Mouse (Mus musculus) lung, postnatal 0 days (tissue): ENCODE results near the gene Rexo2. TPM values are rescaled to one million over a fixed set of nuclear protein-coding genes. Genes with fewer than 3 reads are reported as not detected.

Source experiments
- ATAC-seq: fragments of 200-750 bp; cut with Nextera tagmentation; 2 replicates; pipeline ENCODE4 v1.8.0; 2017; ENCODE audit warnings: moderate library complexity
- DNase-seq: peaks from one replicate; pipeline ENCODE4 v3.0.0-alpha.2; 2016; ENCODE audit warnings: low spot score
- H3K27ac ChIP-seq: fragments of 300-500 bp; sonication (generic); 2 replicates; pipeline ENCODE4 v1.5.1; 2014; ENCODE audit warnings: antibody characterized with exemption, mild to moderate bottlenecking, low read length, mixed read lengths
- H3K27me3 ChIP-seq: fragments of 300-500 bp; sonication (generic); replicated peaks from 2 replicates; pipeline ENCODE4 v1.6.1; 2014; ENCODE audit warnings: low read length, mixed read lengths; ENCODE audit not compliant: insufficient read depth
- H3K36me3 ChIP-seq: fragments of 300-500 bp; sonication (generic); 2 replicates; pipeline ENCODE4 v1.6.1; 2014; ENCODE audit warnings: low read length, mixed read lengths; ENCODE audit not compliant: insufficient read depth
- H3K4me1 ChIP-seq: fragments of 300-500 bp; sonication (generic); 2 replicates; pipeline ENCODE4 v1.6.1; 2014; ENCODE audit warnings: antibody characterized with exemption, low read depth, low read length, mixed read lengths; ENCODE audit not compliant: insufficient read depth
- H3K4me2 ChIP-seq: fragments of 300-500 bp; sonication (generic); replicated peaks from 2 replicates; pipeline ENCODE4 v1.6.1; 2014; ENCODE audit warnings: low read depth, mild to moderate bottlenecking, low read length, moderate library complexity, mixed read lengths
- H3K4me3 ChIP-seq: fragments of 300-500 bp; sonication (generic); 2 replicates; pipeline ENCODE4 v1.5.1; 2014; ENCODE audit warnings: low read depth, low read length
- H3K9ac ChIP-seq: fragments of 300-500 bp; sonication (generic); replicated peaks from 2 replicates; pipeline ENCODE4 v1.6.1; 2014; ENCODE audit warnings: low read depth, mild to moderate bottlenecking
- H3K9me3 ChIP-seq: fragments of 300-500 bp; sonication (generic); 2 replicates; pipeline ENCODE4 v1.6.1; 2016; ENCODE audit warnings: low read length, mixed read lengths
- CTCF ChIP-seq: IDR thresholded peaks from 2 replicates; pipeline ENCODE4 v1.5.1; 2016; ENCODE audit warnings: antibody characterized with exemption, mild to moderate bottlenecking
- EP300 ChIP-seq: IDR thresholded peaks from 2 replicates; pipeline ENCODE4 v1.6.1; 2016; ENCODE audit warnings: antibody characterized with exemption, mild to moderate bottlenecking, control low read depth
- WGBS: fragments of 180-500 bp; shearing (Covaris S2); extraction: QIAGEN DNeasy Blood & Tissue Kit; methylation state at CpG from one replicate; pipeline ENCODE4 v1.1.7; 2014; 5-methylcytosine and 5-hydroxymethylcytosine counted together
- polyA plus RNA-seq: library from polyadenylated mRNA; unstranded; fragments of >200 nt; fragmentation: Nextera tagmentation; extraction: Ambion mirVana; gene quantifications from 2 replicates; pipeline ENCODE4 v1.2.1, GENCODE M21; 2015

Gene Rexo2
- polyA plus RNA-seq, 1 experiment from 2014 or later = 119 TPM

GRCm38 (mm10) chr9:48515332-48515731 is 34.9 kb upstream of the Rexo2 start:
- no peaks in the 10 kb centered on the region for H3K27me3 ChIP-seq
- H3K27ac ChIP-seq = no peak overlapping the region
- H3K36me3 ChIP-seq = no peaks in the 10 kb centered on the region
- no peak overlapping the region for H3K4me3 ChIP-seq
- 27% methylated on average over 1 of the region's 1 CpGs for WGBS
- no peak for TF ChIP-seq CTCF
- TF ChIP-seq EP300 = no peak
- H3K9ac ChIP-seq = no peak overlapping the region
- ATAC-seq (no peak), DNase-seq (peak; percentile 5)
- H3K4me2 ChIP-seq = no peak overlapping the region
- H3K4me1 ChIP-seq = no peaks in the 10 kb centered on the region
- H3K9me3 ChIP-seq = no peaks in the 10 kb centered on the region

- Histone ChIP-seq H3K27me3 (no peaks in the 10 kb centered on the region), H3K9me3 (no peaks in the 10 kb centered on the region), H3K36me3 (no peaks in the 10 kb centered on the region), H3K4me3 (no peak overlapping the region), H3K4me2 (no peak overlapping the region), H3K4me1 (no peaks in the 10 kb centered on the region), H3K27ac (no peak overlapping the region), H3K9ac (no peak overlapping the region)
- TF ChIP-seq EP300 = no peak
- TF ChIP-seq CTCF = no peak
- no peak for ATAC-seq
- 77% methylated on average over 5 of the region's 5 CpGs for WGBS
- no peak for DNase-seq
These were observed 29.7 kb upstream of the Rexo2 start for GRCm38 (mm10) chr9:48510134-48510533.

GRCm38 (mm10) chr9:48504741-48505365 is 24.4 kb upstream of the Rexo2 start:
- no peak overlapping the region for H3K4me2 ChIP-seq
- TF ChIP-seq EP300 (no peak), CTCF (no peak)
- no peak overlapping the region for H3K4me3 ChIP-seq
- DNase-seq (no peak), ATAC-seq (no peak)
- H3K36me3 ChIP-seq = no peaks in the 10 kb centered on the region
- H3K27ac ChIP-seq = no peak overlapping the region
- WGBS = 63% methylated on average over 8 of the region's 8 CpGs
- no peak overlapping the region for H3K9ac ChIP-seq
- no peaks in the 10 kb centered on the region for H3K9me3 ChIP-seq
- H3K27me3 ChIP-seq = 0 out of 2 replicates have a peak, but pooled peaks cover 3% of the 10 kb centered on the region
- no peaks in the 10 kb centered on the region for H3K4me1 ChIP-seq

- no peak overlapping the region for H3K4me2 ChIP-seq
- TF ChIP-seq EP300 = no peak
- TF ChIP-seq CTCF = no peak
These were observed 22.6 kb upstream of the Rexo2 start for GRCm38 (mm10) chr9:48503001-48503400.

GRCm38 (mm10) chr9:48501192-48501591 is 20.8 kb upstream of the Rexo2 start:
- no peaks in the 10 kb centered on the region for H3K9me3 ChIP-seq
- H3K27ac ChIP-seq = no peak overlapping the region
- WGBS = 75% methylated on average over 7 of the region's 7 CpGs
- H3K4me3 ChIP-seq = no peak overlapping the region
- 0 out of 2 replicates have a peak, but pooled peaks cover 3% of the 10 kb centered on the region for H3K27me3 ChIP-seq
- TF ChIP-seq EP300 (no peak), CTCF (no peak)
- ATAC-seq (no peak), DNase-seq (no peak)
- H3K9ac ChIP-seq = no peak overlapping the region
- no peaks in the 10 kb centered on the region for H3K36me3 ChIP-seq
- H3K4me2 ChIP-seq = no peak overlapping the region
- H3K4me1 ChIP-seq = no peaks in the 10 kb centered on the region

More at GRCm38 (mm10) chr9:48503001-48503400, 22.6 kb upstream of the Rexo2 start:
- no peaks in the 10 kb centered on the region for H3K36me3 ChIP-seq
- no peak overlapping the region for H3K27ac ChIP-seq
- no peak overlapping the region for H3K4me3 ChIP-seq
- H3K4me1 ChIP-seq = no peaks in the 10 kb centered on the region
- 0 out of 2 replicates have a peak, but pooled peaks cover 3% of the 10 kb centered on the region for H3K27me3 ChIP-seq
- H3K9ac ChIP-seq = no peak overlapping the region
- H3K9me3 ChIP-seq = no peaks in the 10 kb centered on the region
- ATAC-seq (no peak), DNase-seq (no peak)
- WGBS = 59% methylated on average over 2 of the region's 2 CpGs

- peak; percentile 57 for ATAC-seq
- peak overlapping the region; percentile 80 for H3K4me2 ChIP-seq
- H3K9me3 ChIP-seq = no peaks in the 10 kb centered on the region
- peaks cover 12% of the 10 kb centered on the region; the same call in 1 of the 2 replicates for H3K4me1 ChIP-seq
- WGBS = 2% methylated on average over 34 of the region's 34 CpGs
- no peaks in the 10 kb centered on the region for H3K27me3 ChIP-seq
- peak overlapping the region; percentile 80 for H3K4me3 ChIP-seq
- H3K27ac ChIP-seq = peak overlapping the region; percentile 90
- TF ChIP-seq EP300 (no peak), CTCF (no peak; the same call in 1 of the 2 replicates)
- peaks cover 17% of the 10 kb centered on the region; the same call in 1 of the 2 replicates for H3K36me3 ChIP-seq
- H3K9ac ChIP-seq = peak overlapping the region; percentile 71
- peak; percentile 57 for DNase-seq
These were observed 15.1 kb upstream of the Rexo2 start for GRCm38 (mm10) chr9:48495548-48495932.
